Mouse (Mus musculus): ENCODE data around the gene Kcnh8. TPM values are rescaled to one million over a fixed set of nuclear protein-coding genes. Genes with fewer than 3 reads are reported as not detected.

The Kcnh8 gene
- polyA plus RNA-seq, 1 experiment: not detected

- H3K4me2 ChIP-seq (ENCODE audit: low read depth): no peak overlapping the region
- H3K36me3 ChIP-seq (ENCODE audit: control insufficient read depth, insufficient read depth): no peaks in the 10 kb centered on the region
- H3K4me3 ChIP-seq: no peak overlapping the region
- no peaks in the 10 kb centered on the region for H3K27me3 ChIP-seq (ENCODE audit: control insufficient read depth, insufficient read depth, insufficient read length)
- H3K79me2 ChIP-seq (ENCODE audit: control insufficient read depth, insufficient read depth): no peaks in the 10 kb centered on the region
- no peak for TF ChIP-seq USF1 (IDR thresholded peaks at IDR 0.05; ENCODE audit: low read depth)
- no peak for TF ChIP-seq SRF (IDR thresholded peaks at IDR 0.05; ENCODE audit: control insufficient read depth, insufficient read length, low read depth)
- no peak for TF ChIP-seq POLR2AphosphoS2 (IDR thresholded peaks at IDR 0.05; ENCODE audit: insufficient read length, low read depth)
- TF ChIP-seq TCF12 (IDR thresholded peaks at IDR 0.05; ENCODE audit: insufficient read depth, poor library complexity, severe bottlenecking): no peak
- TF ChIP-seq MYOD1 (IDR thresholded peaks at IDR 0.05; ENCODE audit: control insufficient read depth in 1 of 3, insufficient read length in 2 of 3, low read depth in 2 of 3): no peak
- no peak for TF ChIP-seq MYOG (IDR thresholded peaks at IDR 0.05; ENCODE audit: control insufficient read depth in 1 of 3, insufficient read depth in 1 of 3, insufficient read length in 2 of 3, low read depth in 2 of 3)
- no peak for TF ChIP-seq E2F4 (IDR thresholded peaks at IDR 0.05; ENCODE audit: insufficient read depth)
- no peak for TF ChIP-seq TCF3 (IDR thresholded peaks at IDR 0.05; ENCODE audit: insufficient read length, low read depth)
- TF ChIP-seq CEBPB (IDR thresholded peaks at IDR 0.05; ENCODE audit: insufficient read depth, poor library complexity, severe bottlenecking): no peak
- TF ChIP-seq REST (IDR thresholded peaks at IDR 0.05; ENCODE audit: insufficient read depth, insufficient read length): no peak
- no peak for TF ChIP-seq MAX (IDR thresholded peaks at IDR 0.05; ENCODE audit: low read depth)
- TF ChIP-seq POLR2A (IDR thresholded peaks at IDR 0.05; ENCODE audit: insufficient read length, low read depth): no peak
- H3ac ChIP-seq (ENCODE audit: control insufficient read depth, insufficient read length): no peak overlapping the region
These were observed 30.3 kb upstream of the Kcnh8 start for GRCm38 (mm10) chr17:52572229-52572628.

GRCm38 (mm10) chr17:52591503-52592194, 10.9 kb upstream of the Kcnh8 start:
- Histone ChIP-seq H3K27me3 (ENCODE audit: control insufficient read depth, insufficient read depth, insufficient read length) (no peaks in the 10 kb centered on the region), H3K36me3 (ENCODE audit: control insufficient read depth, insufficient read depth) (no peaks in the 10 kb centered on the region), H3K4me2 (ENCODE audit: low read depth) (no peak overlapping the region), H3K4me3 (no peak overlapping the region), H3K79me2 (ENCODE audit: control insufficient read depth, insufficient read depth) (no peaks in the 10 kb centered on the region), H3ac (ENCODE audit: control insufficient read depth, insufficient read length) (no peak overlapping the region)
- TF ChIP-seq CEBPB (IDR thresholded peaks at IDR 0.05; ENCODE audit: insufficient read depth, poor library complexity, severe bottlenecking) (no peak), POLR2AphosphoS2 (IDR thresholded peaks at IDR 0.05; ENCODE audit: insufficient read length, low read depth) (no peak), POLR2A (IDR thresholded peaks at IDR 0.05; ENCODE audit: insufficient read length, low read depth) (no peak)

GRCm38 (mm10) chr17:52599141-52599540, 3.4 kb upstream of the Kcnh8 start:
- no peak for TF ChIP-seq MYOG (IDR thresholded peaks at IDR 0.05; ENCODE audit: control insufficient read depth in 1 of 3, insufficient read depth in 1 of 3, insufficient read length in 2 of 3, low read depth in 2 of 3)
- no peak for TF ChIP-seq POLR2A (IDR thresholded peaks at IDR 0.05; ENCODE audit: insufficient read length, low read depth)
- no peak for TF ChIP-seq MYOD1 (IDR thresholded peaks at IDR 0.05; ENCODE audit: control insufficient read depth in 1 of 3, insufficient read length in 2 of 3, low read depth in 2 of 3)
- no peak for TF ChIP-seq REST (IDR thresholded peaks at IDR 0.05; ENCODE audit: insufficient read depth, insufficient read length)
- no peak for TF ChIP-seq TCF12 (IDR thresholded peaks at IDR 0.05; ENCODE audit: insufficient read depth, poor library complexity, severe bottlenecking)
- TF ChIP-seq CEBPB (IDR thresholded peaks at IDR 0.05; ENCODE audit: insufficient read depth, poor library complexity, severe bottlenecking): no peak
- no peak for TF ChIP-seq USF1 (IDR thresholded peaks at IDR 0.05; ENCODE audit: low read depth)
- TF ChIP-seq TCF3 (IDR thresholded peaks at IDR 0.05; ENCODE audit: insufficient read length, low read depth): no peak
- no peak for TF ChIP-seq POLR2AphosphoS2 (IDR thresholded peaks at IDR 0.05; ENCODE audit: insufficient read length, low read depth)
- TF ChIP-seq MAX (IDR thresholded peaks at IDR 0.05; ENCODE audit: low read depth): no peak
- no peak for TF ChIP-seq E2F4 (IDR thresholded peaks at IDR 0.05; ENCODE audit: insufficient read depth)
- no peak for TF ChIP-seq SRF (IDR thresholded peaks at IDR 0.05; ENCODE audit: control insufficient read depth, insufficient read length, low read depth)
- Histone ChIP-seq H3K4me3 (no peak overlapping the region), H3K36me3 (ENCODE audit: control insufficient read depth, insufficient read depth) (no peaks in the 10 kb centered on the region), H3K27me3 (ENCODE audit: control insufficient read depth, insufficient read depth, insufficient read length) (no peaks in the 10 kb centered on the region), H3K4me2 (ENCODE audit: low read depth) (no peak overlapping the region), H3ac (ENCODE audit: control insufficient read depth, insufficient read length) (no peak overlapping the region), H3K79me2 (ENCODE audit: control insufficient read depth, insufficient read depth) (no peaks in the 10 kb centered on the region)

GRCm38 (mm10) chr17:52600882-52601371, 1.6 kb upstream of the Kcnh8 start:
- no peak for TF ChIP-seq POLR2A (IDR thresholded peaks at IDR 0.05; ENCODE audit: insufficient read length, low read depth)
- TF ChIP-seq MAX (IDR thresholded peaks at IDR 0.05; ENCODE audit: low read depth): no peak
- TF ChIP-seq POLR2AphosphoS2 (IDR thresholded peaks at IDR 0.05; ENCODE audit: insufficient read length, low read depth): no peak
- TF ChIP-seq MYOG (IDR thresholded peaks at IDR 0.05; ENCODE audit: control insufficient read depth in 1 of 3, insufficient read depth in 1 of 3, insufficient read length in 2 of 3, low read depth in 2 of 3): no peak
- TF ChIP-seq USF1 (IDR thresholded peaks at IDR 0.05; ENCODE audit: low read depth): no peak
- TF ChIP-seq MYOD1 (IDR thresholded peaks at IDR 0.05; ENCODE audit: control insufficient read depth in 1 of 3, insufficient read length in 2 of 3, low read depth in 2 of 3): no peak
- TF ChIP-seq TCF3 (IDR thresholded peaks at IDR 0.05; ENCODE audit: insufficient read length, low read depth): no peak
- TF ChIP-seq CEBPB (IDR thresholded peaks at IDR 0.05; ENCODE audit: insufficient read depth, poor library complexity, severe bottlenecking): no peak
- no peak for TF ChIP-seq E2F4 (IDR thresholded peaks at IDR 0.05; ENCODE audit: insufficient read depth)
- no peaks in the 10 kb centered on the region for H3K27me3 ChIP-seq (ENCODE audit: control insufficient read depth, insufficient read depth, insufficient read length)
- no peaks in the 10 kb centered on the region for H3K79me2 ChIP-seq (ENCODE audit: control insufficient read depth, insufficient read depth)
- H3K4me2 ChIP-seq (ENCODE audit: low read depth): no peak overlapping the region
- H3ac ChIP-seq (ENCODE audit: control insufficient read depth, insufficient read length): no peak overlapping the region
- H3K36me3 ChIP-seq (ENCODE audit: control insufficient read depth, insufficient read depth): no peaks in the 10 kb centered on the region
- no peak overlapping the region for H3K4me3 ChIP-seq

- no peak overlapping the region for H3K4me3 ChIP-seq
- H3K27me3 ChIP-seq (ENCODE audit: control insufficient read depth, insufficient read depth, insufficient read length): no peaks in the 10 kb centered on the region
- H3K36me3 ChIP-seq (ENCODE audit: control insufficient read depth, insufficient read depth): no peaks in the 10 kb centered on the region
- no peak overlapping the region for H3K4me2 ChIP-seq (ENCODE audit: low read depth)
- no peak overlapping the region for H3ac ChIP-seq (ENCODE audit: control insufficient read depth, insufficient read length)
- no peaks in the 10 kb centered on the region for H3K79me2 ChIP-seq (ENCODE audit: control insufficient read depth, insufficient read depth)
- TF ChIP-seq TCF3 (IDR thresholded peaks at IDR 0.05; ENCODE audit: insufficient read length, low read depth): no peak
- no peak for TF ChIP-seq MAX (IDR thresholded peaks at IDR 0.05; ENCODE audit: low read depth)
- no peak for TF ChIP-seq USF1 (IDR thresholded peaks at IDR 0.05; ENCODE audit: low read depth)
- TF ChIP-seq POLR2A (IDR thresholded peaks at IDR 0.05; ENCODE audit: insufficient read length, low read depth): no peak
- TF ChIP-seq SRF (IDR thresholded peaks at IDR 0.05; ENCODE audit: control insufficient read depth, insufficient read length, low read depth): no peak
- no peak for TF ChIP-seq CEBPB (IDR thresholded peaks at IDR 0.05; ENCODE audit: insufficient read depth, poor library complexity, severe bottlenecking)
- no peak for TF ChIP-seq E2F4 (IDR thresholded peaks at IDR 0.05; ENCODE audit: insufficient read depth)
- TF ChIP-seq TCF12 (IDR thresholded peaks at IDR 0.05; ENCODE audit: insufficient read depth, poor library complexity, severe bottlenecking): no peak
- no peak for TF ChIP-seq MYOG (IDR thresholded peaks at IDR 0.05; ENCODE audit: control insufficient read depth in 1 of 3, insufficient read depth in 1 of 3, insufficient read length in 2 of 3, low read depth in 2 of 3)
- TF ChIP-seq REST (IDR thresholded peaks at IDR 0.05; ENCODE audit: insufficient read depth, insufficient read length): no peak
- TF ChIP-seq MYOD1 (IDR thresholded peaks at IDR 0.05; ENCODE audit: control insufficient read depth in 1 of 3, insufficient read length in 2 of 3, low read depth in 2 of 3): no peak
- no peak for TF ChIP-seq POLR2AphosphoS2 (IDR thresholded peaks at IDR 0.05; ENCODE audit: insufficient read length, low read depth)
These were observed 267 bp downstream of the Kcnh8 start for GRCm38 (mm10) chr17:52602781-52603170.

Measured in myocyte (in vitro differentiated cells).